Mouse (Mus musculus) naive thymus-derived CD4-positive, alpha-beta T cell, adult 5 months (primary cell): ENCODE data around the gene Vip. TPM values are rescaled to one million over a fixed set of nuclear protein-coding genes. Genes with fewer than 3 reads are reported as not detected.

Experiments
- polyA plus RNA-seq: library from polyadenylated mRNA; unstranded; fragments of 100-300 nt; shearing (Covaris generic); gene quantifications from one replicate; pipeline ENCODE4 v1.2.1, GENCODE M21; 2017

The Vip gene
- not detected for polyA plus RNA-seq

DNA sequence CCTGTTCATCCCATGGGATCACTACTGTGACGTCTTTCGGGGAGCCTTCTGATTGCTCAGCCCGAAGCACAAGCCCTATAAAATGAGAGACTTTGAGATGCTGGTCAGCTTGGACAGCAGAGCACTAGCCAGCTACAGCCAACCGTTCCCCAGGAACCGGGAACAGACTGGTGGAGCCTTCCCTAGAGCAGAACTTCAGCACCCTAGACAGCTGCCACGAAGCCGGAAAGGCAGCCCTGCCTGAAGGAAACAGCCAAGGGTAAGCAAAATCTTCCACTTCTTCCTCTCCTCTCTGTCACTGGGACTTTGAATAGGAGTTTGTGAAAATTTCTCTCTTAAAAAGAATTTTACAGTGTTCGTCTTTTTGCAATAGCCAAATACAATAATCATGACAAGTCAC, at the start of gene Vip:
Gene Vip (plus strand): TSS at position 107 of the 400 bp plus-strand sequence.

DNA sequence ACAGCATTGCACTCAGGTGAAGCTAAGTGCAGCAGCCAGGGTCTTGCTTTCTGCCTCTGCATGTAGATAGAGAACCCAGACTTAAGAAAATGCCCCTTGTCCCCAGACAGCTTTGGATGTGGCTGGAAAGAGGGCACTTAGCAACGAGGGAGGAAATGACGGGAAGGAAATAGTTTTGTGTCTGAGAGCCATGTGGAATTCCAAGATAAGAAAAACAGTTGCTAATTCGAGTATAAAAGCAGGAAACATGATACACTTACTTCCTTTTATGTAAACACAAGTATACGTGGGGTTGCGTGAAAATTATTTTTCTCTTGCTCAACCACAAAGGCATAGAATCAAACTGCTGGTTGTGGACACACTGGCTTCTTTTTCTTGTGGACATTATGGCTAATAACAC, 45.6 kb upstream of the Vip start, which contains the start of gene Myct1:
Gene Myct1 (plus strand): TSS at position 312 of the 400 bp plus-strand sequence.

Other genes with a start within 250 kb of the Vip start
- gene Syne1, start 87.7 kb upstream of the Vip start, polyA plus RNA-seq: 20.6 TPM
- not detected for gene Myct1, start 45.4 kb upstream of the Vip start, polyA plus RNA-seq
- 14.1 TPM for gene Fbxo5, start 166.4 kb downstream of the Vip start, polyA plus RNA-seq
- 11.8 TPM for gene Mtrf1l, start 184.7 kb downstream of the Vip start, polyA plus RNA-seq